Mouse (Mus musculus) left cerebral cortex, postnatal 25 days (tissue): ENCODE results near the gene Tmem132b. TPM values are rescaled to one million over a fixed set of nuclear protein-coding genes. Genes with fewer than 3 reads are reported as not detected.

Source experiments
- DNase-seq, 2 experiments: peaks; one replicate each; pipeline ENCODE4 v3.0.0; 2022; ENCODE audit warnings: low spot score in 2 of 2, mixed read lengths in 1 of 2
- intact Hi-C: fragments of 180-260 bp; cut with DNase I; formaldehyde crosslinking; loops from one replicate; pipeline ENCODE4 v1.15.1; 2025
- total RNA-seq, 2 experiments: library from RNA; stranded (reverse); gene quantifications; 2 replicates each; pipeline ENCODE4 v1.2.3; 2021

Gene Tmem132b
- total RNA-seq, 2 experiments from 2014 or later, result 125 to 141 TPM

DNA sequence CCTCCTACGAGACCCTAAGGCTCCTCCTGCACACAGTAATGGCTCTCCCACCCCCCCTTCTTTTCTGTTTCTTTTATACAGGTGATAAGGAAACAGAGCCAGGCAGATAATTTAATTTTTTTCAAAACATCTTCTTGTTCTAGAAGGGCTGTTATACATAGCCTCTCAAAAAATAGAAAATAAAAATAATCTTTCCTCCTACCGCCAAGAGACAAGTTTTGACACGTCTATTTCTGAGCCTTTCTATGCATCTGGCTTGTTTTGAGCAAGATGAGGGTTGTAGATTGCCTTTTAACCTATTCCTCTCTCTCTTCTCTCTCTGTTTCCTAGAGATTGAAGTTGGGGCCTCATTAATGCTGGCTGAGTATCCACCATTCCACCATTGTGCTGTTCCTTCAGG lies 196.9 kb downstream of the Tmem132b start:
- DNase-seq, result peak in 1 of 2 experiments; percentile 58
- intact Hi-C loops, result no loop called here

DNA sequence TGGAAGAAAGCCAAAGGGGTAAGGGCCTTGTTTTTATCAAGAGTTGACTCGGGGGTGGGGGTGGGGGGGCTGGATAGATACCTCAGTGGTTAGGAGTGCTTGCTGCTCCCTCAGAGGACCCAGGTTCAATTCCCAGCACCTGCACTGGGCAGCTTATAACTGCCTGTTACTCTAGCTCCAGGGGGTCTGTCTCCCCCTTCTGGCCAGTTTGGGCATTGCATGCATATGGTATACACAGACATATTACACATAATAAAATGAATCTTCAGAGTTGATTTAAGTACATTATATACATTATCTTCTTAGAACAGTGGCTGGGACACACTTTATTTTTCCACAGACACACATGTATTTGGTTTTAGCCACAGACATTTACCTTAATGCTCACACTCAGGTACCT lies 202.2 kb downstream of the Tmem132b start:
- no peak for DNase-seq
- intact Hi-C loops, result no loop called here

DNA sequence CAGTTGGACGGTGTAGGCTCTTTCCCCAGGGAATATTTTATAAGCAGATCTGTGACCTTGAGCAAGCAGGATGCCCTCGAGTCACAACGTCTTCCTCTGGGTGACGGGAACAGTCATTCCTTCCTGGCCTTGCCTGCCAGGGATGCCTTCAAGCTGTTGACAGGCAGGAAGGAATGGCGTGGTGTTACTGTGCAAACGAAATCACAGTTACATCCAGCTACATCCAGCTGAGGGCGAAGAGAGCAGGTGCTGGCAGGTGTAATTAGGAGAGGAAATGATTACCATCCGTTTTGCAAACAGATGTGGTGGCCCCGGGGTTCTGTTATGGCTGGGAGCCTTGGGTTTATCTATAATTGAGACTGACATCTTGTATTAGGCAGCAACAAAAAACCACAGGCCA lies 205.5 kb downstream of the Tmem132b start:
- DNase-seq, result no peak
- intact Hi-C loops, result no loop called here

DNA sequence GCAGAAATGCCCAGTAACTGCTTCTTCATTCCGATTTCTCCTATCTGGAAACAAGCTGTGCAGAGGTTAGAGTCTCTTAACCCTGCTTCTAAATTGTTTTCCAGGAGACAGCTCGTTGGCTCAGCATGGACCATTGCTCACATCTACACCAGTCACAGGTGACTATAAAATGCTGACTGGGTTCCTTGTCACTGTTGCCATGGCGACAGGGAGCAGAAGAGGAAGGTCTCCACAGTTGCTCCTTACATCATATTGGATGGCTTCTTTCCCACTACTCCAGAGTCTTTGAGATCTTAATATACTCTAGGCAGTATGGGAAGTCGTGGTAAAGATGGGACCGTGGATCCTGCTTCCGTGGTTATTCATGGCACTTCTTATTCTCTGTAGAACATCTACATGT lies 211.9 kb downstream of the Tmem132b start:
- intact Hi-C loops, result no loop called here
- DNase-seq, result peak in 1 of 2 experiments; percentile 62

DNA sequence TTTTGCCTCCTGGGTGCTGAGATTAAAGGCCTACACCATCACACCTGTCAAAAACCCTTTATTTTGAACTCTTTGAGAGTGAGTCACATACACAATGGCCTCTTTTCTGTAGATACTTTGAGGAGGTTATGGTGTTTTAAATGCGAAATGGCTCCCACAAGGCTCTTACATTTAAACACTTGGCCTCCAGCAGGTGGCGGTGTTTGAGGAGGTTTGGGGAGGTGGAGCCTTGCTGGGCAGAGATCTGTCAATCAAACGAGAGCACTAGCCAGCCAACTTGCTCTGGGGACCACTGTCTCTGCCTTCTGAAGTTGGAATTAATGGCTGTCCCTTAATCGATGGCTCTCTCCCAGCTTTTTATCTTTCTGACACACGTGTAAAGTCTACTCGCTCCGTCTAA lies 214.2 kb downstream of the Tmem132b start:
- DNase-seq, result no peak
- intact Hi-C loops, result no loop called here

DNA sequence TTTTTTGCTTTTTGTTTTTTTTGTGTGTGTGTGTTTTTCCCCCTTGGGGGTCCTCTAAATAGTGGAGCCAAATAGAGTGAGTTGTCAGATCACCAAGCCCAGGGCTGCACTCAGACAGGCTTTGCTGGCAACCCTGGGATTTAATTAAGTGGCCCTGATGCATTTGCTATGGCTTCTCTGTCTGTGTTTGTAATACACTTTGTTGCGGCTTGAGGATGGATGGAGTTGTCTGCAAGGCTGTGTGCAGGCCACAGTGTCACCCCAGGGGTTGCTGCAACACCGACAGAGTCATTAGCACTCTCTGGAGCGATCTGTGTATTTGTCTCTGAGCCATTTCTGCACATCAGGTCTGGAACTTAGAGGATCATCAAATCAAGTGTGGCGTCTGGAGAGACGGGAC lies 219.9 kb downstream of the Tmem132b start:
- intact Hi-C loops, result no loop called here
- no peak for DNase-seq

DNA sequence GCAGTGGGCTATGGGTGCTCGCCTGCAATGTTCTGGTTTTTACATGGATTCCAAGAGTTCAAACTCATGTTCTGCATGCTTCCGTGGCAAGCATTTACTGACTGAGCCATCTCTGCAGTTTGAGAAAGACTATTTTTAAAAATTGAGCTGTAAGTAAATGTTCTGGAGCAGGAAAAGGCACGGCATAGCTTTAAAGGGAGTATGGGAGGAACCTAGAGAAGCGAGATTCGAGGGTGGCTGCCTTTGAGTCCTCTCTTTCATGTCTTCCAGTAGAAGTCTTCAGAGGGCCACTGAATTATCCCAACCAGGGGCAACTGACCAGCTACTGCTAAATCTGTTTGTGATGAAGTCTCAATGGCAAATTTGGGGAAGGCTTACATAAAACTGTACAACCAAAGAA lies 221.0 kb downstream of the Tmem132b start:
- intact Hi-C loops, result no loop called here

DNA sequence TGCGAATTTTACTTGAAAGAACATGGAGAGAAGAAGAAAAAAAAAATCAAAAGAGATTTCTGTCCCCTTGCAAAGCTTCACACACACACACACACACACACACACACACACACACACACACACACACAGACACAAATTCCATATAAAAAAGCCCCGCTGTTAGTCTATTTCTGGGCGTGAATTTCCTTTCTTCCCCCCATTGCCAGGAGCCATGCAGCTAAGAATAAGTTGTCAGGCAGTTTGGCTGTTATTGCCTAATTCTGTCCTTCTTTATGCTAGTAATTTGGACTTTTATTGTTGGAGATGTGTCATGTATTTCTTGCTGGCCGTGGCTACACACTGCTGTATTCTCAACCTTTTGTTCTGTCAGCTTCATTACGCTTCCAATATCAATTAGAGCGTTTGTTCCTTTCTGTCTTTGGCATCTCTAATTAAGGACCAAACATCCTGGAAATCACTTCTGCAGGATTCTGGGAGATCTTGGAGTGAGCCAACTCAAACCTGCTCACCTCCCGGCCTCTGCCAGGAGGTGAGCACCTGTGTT lies 225.5 kb downstream of the Tmem132b start:
- peak in 1 of 2 experiments; percentile 66 for DNase-seq
- intact Hi-C loops, result loop anchor here (5.0 kb wide), 1 partner anchor 180 kb away; no protein-coding TSS in a partner anchor

More for the DNA sequence above, 221.0 kb downstream of the Tmem132b start:
- DNase-seq, result peak in 1 of 2 experiments; percentile 56

DNA sequence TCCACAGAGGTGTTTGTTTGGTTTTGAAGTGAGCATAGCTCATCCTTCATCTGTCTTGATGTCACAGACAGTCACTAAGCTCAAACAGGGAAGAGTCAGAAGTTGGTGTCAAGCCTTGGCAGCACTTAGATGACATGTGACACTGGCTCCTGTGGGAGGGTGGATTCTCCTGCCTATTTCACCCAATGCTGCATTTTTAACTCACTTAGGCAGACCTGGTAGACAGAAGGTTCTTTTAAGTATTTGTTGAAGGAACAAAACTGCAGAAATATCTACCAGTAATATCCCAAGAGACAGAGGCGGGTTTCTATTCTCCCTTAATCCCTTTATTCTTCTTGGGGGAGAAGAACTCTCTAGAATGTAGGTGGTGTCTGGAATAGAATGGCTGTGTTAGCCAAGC lies 226.9 kb downstream of the Tmem132b start:
- intact Hi-C loops, result loop anchor here (5.0 kb wide), 1 partner anchor 181 kb away; no protein-coding TSS in a partner anchor
- DNase-seq, result peak in 1 of 2 experiments; percentile 75

DNA sequence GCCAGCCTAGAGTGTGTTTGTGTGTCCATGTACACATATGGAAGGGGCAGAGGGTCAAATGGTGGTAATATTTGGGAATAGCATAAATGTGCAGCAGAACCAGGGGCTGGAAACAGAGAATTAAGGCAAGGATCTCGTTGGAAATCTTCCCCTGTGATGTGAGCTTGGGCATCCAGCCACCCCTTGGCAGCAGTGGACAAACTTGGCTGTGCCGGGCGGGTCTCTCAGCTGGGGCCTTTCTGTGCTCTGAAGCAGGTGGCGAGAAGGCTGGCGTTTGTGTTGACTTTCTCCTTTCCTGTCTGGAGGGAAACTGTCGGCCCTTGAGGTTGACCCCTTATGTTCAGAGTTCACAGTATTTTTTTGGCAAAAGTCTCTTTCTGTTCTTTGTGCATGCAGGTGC lies 235.4 kb downstream of the Tmem132b start:
- peak in 1 of 2 experiments; percentile 51 for DNase-seq
- intact Hi-C loops, result no loop called here

DNA sequence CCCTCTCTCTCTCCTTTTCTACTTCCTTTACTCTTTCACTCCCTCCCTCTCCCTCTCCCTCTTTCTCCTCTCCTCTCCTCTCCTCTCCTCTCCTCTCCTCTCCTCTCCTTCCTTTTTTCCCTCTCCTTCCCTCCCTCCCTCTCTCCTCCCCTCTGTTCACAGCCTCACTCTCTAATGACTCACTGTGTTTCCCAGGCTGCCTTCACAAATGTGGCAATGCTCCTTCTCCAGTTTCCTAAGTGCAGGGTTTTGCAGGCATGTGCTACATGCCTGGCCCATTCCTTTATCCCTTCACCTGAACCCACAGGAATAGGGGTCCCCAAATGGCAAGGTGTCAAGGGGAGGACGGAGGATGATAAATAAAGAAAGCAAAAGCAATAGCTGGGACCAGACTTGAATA lies 236.4 kb downstream of the Tmem132b start:
- intact Hi-C loops, result no loop called here
- peak in 1 of 2 experiments; percentile 75 for DNase-seq

DNA sequence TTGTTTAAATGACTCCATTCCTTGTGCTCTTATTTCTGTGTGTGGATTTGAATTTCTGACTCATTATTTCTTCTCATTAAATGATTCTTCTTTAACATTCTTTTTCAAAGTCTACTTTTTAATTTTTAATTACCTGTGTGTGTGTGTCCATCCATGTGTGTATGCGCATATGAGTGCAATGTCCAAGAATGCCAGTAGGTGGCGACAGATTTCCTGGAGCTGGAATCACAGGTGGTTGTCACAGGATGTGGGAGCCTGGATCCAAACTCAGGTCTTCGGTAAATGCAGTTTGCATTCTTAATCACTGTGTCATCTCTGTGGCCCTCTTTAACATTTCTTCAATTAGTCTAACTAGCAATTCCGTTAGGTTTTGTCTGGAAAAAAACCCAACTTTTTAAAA lies 240.7 kb downstream of the Tmem132b start:
- intact Hi-C loops, result no loop called here
- DNase-seq, result no peak

DNA sequence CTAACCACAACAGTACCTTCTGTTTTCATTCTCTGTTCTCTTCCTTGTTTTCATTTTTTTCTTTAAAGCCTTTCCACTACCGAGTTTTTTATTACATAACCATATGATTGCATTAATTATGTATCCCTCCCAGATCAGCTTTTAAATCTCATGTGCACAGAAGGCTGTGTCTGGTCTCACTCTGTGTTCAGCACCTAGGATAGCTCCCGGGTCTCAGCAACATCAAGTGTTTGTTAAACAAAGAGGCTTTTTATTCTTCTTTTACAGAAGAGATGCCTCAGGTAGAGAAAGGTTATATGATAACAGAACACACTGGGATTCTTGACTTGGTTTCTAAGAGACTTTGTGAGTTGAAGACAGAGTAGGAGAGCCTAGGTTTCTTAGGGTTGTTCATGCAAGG lies 241.2 kb downstream of the Tmem132b start:
- intact Hi-C loops, result no loop called here
- DNase-seq, result no peak

DNA sequence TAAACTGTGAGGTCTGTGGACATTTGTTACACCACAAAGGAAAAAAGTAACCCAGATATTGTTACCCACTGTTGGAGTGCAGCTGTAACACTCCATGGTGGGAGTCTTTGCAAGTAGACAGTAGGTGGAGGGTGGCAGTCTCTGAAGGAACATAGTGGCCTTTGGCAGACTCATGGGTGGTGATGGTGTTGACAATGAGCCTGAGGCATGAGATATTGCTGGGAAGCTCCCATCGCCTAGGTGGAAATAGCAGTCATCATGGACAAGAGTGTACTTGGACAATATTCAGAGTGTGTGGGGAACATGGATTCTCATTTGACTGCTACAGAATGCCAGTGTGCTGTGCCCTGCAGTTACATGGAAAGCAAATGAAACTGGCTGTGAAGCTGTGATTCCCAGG lies 248.8 kb downstream of the Tmem132b start:
- intact Hi-C loops, result no loop called here
- peak in 1 of 2 experiments; percentile 66 for DNase-seq

DNA sequence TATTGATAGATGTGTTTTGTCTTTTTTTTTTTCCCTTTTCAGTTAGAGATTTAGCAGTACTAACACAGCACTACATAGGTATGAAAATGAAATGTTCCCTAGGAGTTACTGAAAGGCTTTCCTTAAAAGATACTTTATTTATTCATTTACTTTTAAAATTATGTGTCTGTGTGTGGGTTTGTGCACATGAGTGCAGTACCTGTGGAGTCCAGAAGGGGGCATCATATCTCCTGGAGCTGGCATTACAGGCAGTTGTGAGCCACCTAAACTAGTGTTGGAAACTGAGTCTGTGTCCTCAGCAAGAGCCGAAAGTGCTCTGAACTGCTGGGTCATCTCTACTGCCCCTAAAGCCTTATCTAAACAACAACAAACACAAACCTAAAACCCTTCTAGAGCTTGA lies 261.1 kb downstream of the Tmem132b start:
- intact Hi-C loops, result no loop called here
- DNase-seq, result no peak

DNA sequence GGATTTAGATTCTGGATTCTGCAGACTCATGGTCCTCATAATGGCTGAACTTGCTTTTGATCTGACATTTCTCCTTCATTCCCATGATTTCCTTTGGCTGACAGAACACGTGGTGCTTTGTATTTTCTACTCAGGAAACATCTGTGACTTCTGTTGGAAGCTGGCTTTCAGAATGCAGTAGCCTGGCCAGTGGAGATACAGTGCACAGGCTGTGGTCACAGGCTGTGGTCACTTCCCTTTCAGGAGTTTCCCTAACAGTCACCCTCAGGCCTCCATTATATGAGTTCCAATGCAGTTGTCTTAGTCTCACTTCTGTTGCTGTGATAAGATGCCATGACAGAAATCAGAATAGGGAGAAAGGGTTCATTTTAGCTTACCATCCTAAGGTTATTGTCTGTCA lies 262.7 kb downstream of the Tmem132b start:
- no peak for DNase-seq

DNA sequence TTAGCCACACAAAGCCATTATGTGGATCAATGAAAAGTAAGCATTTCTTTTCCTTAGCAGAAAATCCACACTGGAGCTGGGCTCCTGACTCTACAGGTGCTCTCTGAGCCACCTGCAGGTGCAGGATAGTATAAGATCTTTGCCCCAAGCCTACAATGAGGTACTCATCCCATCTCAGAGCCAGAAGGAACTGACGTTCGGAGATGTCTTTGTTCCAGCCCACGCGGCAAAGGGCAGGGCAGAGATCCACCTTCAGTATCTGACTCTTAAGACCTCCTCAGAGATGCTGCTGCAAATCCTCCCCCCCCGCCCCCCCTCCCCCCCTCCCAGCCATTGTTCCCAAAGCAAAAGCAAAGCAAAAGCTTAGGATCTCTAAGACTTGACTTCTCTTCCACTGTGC lies 268.0 kb downstream of the Tmem132b start:
- no peak for DNase-seq
- intact Hi-C loops, result loop anchor here (5.0 kb wide), 1 partner anchor 92 kb away; no protein-coding TSS in a partner anchor

More for the DNA sequence above, 262.7 kb downstream of the Tmem132b start:
- intact Hi-C loops, result no loop called here

DNA sequence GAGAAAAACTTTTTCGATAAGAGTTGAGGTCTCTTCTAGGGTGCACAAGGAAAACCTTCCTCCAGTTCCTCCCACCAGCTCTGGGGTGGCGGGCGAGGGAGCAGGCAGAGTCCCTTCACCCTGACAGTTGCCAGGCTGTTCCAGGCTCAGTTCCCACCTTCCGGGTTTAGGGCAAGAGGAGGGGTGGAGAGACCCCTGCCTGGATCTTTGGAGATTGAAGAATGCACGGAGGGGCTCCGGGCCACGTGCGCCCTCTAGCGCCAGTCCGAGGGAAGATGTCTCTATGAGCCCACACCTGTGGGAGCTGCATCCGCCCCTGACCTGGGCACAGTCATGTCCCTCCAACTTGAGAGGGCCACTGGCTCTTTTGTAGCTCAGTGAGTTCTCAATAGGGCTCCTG lies 268.5 kb downstream of the Tmem132b start:
- intact Hi-C loops, result loop anchor here (5.0 kb wide), 1 partner anchor 93 kb away; no protein-coding TSS in a partner anchor
- peak in 1 of 2 experiments; percentile 24 for DNase-seq

DNA sequence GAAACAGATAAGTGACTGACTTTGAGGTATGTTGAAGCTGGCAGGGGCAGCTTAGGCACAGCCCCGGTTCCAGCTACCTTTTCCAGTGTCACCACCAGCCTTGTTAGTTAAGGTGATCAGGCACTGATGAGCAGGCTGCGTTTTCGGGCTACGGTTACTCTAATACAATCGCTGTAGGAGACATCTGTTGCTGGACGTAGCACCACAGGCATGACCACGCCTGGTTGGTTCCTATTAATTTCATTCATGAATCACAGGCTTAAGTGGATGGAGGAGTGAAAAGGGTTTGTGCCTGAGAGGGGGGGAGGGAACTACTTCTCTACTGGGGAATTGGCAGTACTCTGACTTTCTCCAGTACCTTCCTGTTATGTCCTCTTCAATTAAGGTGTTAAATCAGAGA lies 271.2 kb downstream of the Tmem132b start:
- no peak for DNase-seq
- intact Hi-C loops, result loop anchor here (5.0 kb wide), 1 partner anchor 96 kb away; no protein-coding TSS in a partner anchor

DNA sequence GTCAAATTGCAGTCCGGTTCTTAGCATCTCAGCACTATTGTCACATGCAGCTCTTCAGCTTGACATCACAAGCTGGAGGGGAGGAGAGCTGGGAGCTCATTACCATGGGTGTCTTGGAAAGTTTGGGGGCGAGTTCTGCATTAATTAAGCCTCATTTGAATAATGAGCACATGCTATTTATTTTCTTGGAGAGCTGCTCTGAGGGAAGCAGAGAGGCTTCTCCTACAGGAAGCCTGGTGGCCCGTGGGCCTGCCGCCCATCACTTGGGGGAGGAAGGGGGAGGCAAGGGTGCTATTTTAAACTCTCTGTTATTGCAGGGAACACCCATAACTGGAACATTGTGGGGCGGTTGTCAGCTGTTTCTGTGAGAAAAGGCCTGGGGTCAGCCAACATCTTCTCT lies 273.8 kb downstream of the Tmem132b start:
- DNase-seq, result peak; percentile 73 to 98
- intact Hi-C loops, result loop anchor here (1.0 to 2.0 kb wide), 5 partner anchors 24 to 273 kb away; no protein-coding TSS in a partner anchor

DNA sequence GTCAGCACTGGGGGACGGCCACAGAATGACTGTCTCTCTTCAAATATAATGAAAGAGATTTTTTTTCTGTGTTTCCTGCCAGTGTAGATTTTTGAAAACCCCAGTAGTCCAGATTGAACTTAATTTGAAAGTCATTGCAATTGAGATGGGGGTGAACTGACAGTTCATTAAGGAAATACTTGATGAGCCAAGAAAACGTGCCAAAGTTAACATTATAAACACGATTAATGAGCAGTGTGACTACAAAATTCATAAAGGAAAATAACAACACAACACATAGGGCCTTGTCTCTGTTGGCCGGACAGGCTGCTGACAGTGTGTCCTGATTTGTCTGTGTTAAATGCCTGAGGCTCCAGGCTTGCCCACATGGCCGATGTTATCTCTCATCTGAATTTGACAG lies 276.3 kb downstream of the Tmem132b start:
- intact Hi-C loops, result no loop called here
- no peak for DNase-seq

DNA sequence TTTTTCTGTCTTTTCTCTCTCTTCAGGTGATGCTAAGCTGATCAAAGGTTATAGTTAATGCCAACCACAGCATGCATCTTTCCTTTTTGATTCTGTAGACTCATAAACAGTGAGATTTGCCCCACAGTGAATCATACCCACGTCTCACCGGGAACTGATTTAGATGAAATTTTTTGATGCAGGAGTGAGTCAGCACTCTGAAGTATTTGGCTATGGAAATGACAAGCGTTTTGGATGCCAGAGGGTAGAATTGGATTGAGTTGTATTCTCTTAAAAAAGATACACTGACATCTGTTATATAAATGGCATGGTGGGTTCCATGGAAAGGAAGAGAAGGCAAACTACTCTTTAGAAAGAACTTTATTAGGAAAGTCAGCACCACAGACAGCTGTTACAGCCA lies 297.8 kb downstream of the Tmem132b start:
- peak; percentile 27 to 93 for DNase-seq
- intact Hi-C loops, result loop anchor here (1.0 to 2.0 kb wide), 2 partner anchors 24 to 59 kb away; no protein-coding TSS in a partner anchor
